Mouse (Mus musculus) thymus, adult 2 months (tissue): ENCODE data around the gene Nrsn2.
"Not testable (repeated sequence)": the region's sequence is repeated elsewhere in the genome, so short reads cannot be mapped to it uniquely, and the experiment has no call there.

ENCODE experiments used
- CTCF ChIP-seq: fragments of 200-500 bp; IDR thresholded peaks from 2 replicates; pipeline ENCODE4 v1.5.1; 2012; ENCODE audit warnings: mild to moderate bottlenecking, control low read depth, low read length, moderate library complexity, borderline replicate concordance; ENCODE audit not compliant: control insufficient read depth, poor library complexity, insufficient read depth; ENCODE audit errors: extremely low read depth
- POLR2A ChIP-seq: fragments of 200-500 bp; IDR thresholded peaks from 2 replicates; pipeline ENCODE4 v1.6.1; 2012; ENCODE audit warnings: mild to moderate bottlenecking, low read length, control low read depth, moderate library complexity; ENCODE audit not compliant: control insufficient read depth, poor library complexity, insufficient read depth; ENCODE audit errors: extremely low read depth

DNA sequence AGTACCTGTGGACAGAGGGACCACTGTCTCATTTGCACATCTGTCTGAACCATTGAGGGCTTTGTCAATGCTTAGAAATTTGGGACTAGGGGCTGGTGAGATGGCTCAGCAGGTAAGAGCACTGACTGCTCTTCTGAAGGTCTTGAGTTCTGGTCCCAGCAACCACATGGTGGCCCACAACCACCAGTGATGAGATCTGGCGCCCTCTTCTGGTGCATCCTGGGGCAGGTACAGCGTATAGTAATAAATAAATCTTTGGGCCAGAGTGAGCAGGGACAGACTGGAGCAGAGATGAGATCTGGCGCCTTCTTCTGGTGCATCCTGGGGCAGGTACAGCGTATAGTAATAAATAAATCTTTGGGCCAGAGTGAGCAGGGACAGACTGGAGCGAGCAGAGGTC, 17.5 kb downstream of the Nrsn2 start:
- TF ChIP-seq CTCF, POLR2A: not testable (repeated sequence)
